Mouse (Mus musculus): Measurements from ENCODE around the gene Wdr70.

- TF ChIP-seq CTCF (IDR thresholded peaks at IDR 0.05; ENCODE audit: low read depth, low read length), result no peak
- TF ChIP-seq GATA2 (IDR thresholded peaks at IDR 0.05; ENCODE audit: borderline replicate concordance, low read depth, low read length), result no peak
- no peak for TF ChIP-seq GATA1 (IDR thresholded peaks at IDR 0.05; ENCODE audit: borderline replicate concordance, low read length)
These were observed 208.7 kb downstream of the Wdr70 start for GRCm38 (mm10) chr15:7890286-7890685.
